Mouse (Mus musculus): ENCODE data around the gene Pigb.

DNA sequence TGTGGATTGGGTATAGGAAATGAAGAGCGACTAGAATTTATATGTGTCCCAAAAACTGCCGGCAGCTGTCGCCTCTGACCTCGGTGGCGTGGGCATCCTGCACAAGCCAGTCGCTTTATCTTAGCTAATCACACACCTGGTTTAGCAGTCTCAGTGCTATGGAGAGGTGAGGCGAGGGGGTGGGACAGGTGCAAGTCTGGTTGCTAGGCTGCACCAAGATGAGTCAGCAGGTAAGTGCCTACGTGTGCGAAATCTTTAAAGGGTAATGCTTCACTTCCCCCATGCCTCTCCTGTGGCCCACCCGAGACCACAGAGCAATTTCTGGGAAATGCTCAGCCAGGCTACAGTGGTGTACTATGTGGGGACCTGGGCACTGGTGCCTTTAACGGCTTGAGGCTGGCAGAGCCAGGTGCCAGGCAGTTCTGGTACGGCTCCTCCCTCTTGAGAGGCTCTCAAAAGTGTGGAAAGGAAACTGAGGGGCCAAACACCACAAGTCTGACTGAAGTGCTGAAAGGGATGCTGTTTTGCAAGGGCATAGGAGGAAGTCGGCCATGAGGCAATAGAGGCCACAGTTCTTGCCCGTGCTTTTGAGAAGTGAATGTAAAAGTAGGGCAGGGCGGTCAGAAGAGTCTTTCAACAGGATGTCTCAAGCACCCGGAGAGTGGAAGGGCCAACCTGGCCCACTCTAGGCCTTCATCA is 49.2 kb upstream of the Pigb start:
- TF ChIP-seq CTCF (IDR thresholded peaks at IDR 0.05; ENCODE audit: borderline replicate concordance, insufficient read depth, low read depth, low read length) (no peak), POLR2A (IDR thresholded peaks at IDR 0.05; ENCODE audit: borderline replicate concordance, insufficient read depth, low read length) (no peak)

Data from cerebellum, adult 2 months (tissue).